Mouse (Mus musculus) 3T3-L1 (cell line): ENCODE results near the gene Trim17.

Source experiments
- DNase-seq: peaks from one replicate; pipeline ENCODE4 v3.0.0-alpha.2; 2015; ENCODE audit warnings: low read depth, low spot score

Trim17 gene

DNA sequence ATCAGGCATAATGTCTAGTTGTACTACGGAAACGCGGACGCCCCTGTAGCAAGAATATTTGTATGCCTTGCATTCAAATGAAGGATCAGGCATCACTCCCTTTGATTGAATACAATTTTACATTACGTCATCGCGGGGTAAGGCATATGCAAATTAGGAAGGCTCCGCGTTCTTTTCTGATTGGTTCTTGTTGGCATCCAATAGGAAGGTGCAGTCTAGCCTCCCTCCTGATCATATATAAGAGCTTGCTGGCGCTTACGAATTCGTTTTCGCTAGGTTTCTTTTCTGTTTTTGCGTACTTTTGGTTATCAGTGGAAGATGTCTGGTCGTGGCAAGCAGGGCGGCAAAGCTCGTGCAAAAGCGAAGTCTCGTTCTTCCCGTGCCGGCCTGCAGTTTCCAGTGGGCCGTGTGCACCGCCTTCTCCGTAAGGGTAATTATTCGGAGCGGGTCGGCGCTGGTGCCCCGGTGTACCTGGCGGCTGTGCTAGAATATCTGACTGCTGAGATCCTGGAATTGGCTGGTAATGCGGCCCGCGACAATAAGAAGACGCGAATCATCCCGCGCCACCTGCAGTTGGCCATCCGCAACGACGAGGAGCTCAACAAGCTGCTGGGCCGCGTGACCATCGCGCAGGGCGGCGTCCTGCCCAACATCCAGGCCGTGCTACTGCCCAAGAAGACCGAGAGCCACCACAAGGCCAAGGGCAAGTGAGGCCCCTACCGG, at the start of gene Trim17, which contains the start of gene Hist3h2a:
Trim17 (plus strand) TSS at position 266 of the 723 bp plus-strand sequence.
Hist3h2a (plus strand) TSS at position 266 of the 723 bp plus-strand sequence.
- peak; percentile 91 for DNase-seq

DNA sequence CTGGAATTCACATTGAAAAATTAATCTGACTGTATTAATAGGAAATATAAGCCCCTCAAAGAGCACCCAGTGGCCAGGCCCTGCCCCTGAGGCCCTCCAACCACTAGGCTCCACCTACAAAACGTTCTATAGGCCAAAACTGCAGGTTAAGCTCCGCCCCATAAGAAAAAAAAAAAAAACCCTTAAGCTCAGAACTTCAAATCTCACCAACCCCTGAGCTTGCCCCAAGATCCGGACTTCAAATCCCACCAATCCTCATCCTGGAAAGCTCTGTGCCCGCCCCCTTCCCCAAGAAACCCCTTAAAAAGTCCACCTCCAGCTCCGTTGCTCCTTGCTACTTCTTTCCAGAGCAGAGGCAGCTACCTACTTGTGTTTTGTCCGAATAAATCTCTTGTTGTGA, 49.6 kb upstream of the Trim17 start:
- DNase-seq = peak; percentile 76

DNA sequence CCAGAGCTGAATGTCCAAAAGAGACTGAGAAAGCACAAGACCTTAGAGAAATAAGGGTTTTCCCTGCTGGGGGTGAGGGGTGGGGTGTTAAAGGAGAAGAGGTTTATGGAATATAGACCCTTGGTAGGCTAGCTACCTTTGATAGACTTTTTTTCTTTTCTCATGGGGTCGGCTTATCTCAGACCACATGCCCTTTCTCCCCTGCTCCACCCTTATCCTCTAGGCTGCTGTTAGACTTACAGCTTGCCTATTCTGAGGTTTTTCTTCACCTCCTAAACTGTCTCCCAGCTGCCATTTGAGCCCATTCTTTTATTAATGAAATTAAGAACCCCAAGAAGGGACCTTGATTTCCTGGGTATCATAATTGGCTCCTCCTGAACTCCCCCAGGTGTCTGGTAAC, 40.7 kb upstream of the Trim17 start:
- DNase-seq = no peak

DNA sequence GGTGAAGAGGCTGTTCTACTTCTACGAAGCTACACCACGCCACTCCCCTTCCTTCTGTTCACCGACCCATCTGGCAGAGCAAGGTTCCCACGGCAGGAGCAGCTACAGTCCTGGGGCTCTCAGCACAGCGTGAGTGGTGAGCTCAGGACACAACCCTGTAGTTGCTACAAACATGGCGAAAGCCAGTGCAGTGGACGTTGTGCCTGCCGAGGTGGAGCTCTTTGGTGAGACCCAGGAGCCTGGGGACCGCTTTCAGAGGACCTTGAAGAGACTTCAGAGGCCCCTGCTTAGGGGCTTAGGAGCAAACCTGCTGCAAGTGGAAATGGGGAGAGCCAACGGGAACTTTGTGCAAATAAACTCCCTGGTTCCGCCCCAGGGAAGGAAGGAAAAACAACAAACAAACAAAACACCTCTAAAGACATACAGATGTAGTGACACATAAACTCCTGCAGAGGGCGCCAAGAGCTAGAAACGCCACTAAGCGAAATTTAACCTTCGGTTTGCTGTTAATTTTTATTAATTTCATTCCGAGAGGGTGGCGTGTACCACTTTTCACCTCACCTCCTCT, 39.9 kb upstream of the Trim17 start:
- DNase-seq = peak; percentile 50

DNA sequence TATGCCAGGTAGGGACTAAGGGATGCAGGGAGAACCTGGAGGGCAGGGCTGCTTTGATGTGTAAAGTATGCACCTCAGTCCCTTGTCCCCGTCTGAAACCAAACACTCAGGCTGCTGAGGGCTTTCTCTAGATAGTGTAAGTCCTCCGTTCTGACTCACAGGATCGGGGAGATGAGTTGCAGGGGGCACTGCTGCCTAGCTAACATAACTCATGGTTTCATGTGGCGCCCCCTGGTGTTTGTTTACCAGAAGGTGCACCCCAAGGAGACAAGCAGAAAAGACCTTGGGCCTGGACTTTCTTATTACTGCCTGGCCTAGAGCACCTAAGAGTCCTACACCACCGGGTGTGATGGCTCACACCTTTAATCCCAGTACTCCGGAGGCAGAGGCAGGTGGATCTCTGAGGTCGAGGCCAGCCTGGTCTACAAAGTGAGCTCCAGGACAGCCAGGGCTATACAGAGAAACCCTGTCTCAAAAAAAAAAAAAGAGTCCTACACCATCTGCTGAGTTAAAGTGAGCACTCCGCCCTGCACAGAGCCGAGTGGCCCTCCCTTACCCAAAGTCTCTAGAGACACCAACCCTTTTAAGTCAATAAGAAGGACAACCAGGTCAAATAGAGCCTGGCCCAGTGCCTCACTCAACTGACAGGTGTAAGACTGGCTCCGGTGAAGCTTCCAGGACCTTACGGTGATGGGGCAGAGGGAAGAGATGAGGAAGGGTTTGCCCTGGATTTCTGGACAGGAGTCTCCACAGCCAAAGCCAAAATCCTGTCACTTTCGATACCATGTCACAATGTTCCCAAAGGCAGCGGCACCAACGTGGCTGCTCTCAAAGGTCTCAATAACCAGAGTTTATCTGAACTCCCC, 37.4 kb upstream of the Trim17 start:
- DNase-seq = peak; percentile 62

DNA sequence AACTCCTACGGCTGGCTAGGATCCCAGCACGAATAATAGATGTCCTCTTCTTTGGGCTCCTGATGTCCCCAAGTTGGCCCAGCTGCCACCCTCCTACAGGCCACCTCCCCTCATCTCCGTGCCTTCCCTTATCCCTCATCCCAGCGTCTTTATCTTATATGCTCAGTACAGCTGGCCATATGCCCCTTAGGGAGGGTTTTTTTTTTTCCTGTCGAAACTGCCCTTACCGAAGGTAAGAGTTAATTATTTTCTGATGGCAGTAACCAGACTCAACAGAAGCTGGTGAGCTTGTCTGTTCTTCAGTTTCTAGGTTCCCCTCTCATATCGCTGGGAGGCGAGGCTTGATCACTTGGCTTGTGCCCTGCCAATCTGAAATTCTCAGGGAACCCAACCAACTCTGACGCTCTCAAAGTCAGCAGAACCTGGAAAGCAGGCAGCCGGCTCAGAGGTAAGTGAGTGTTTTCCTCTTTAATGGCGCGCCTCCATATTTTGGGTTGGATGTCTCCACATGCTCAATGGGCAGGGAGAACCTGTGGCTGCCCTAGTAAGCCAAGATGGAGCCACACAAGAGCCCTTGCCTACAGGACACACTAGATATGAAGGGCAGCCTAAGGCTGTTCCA, 36.6 kb upstream of the Trim17 start, which contains the start of gene Btnl10:
Btnl10 (plus strand) TSS at position 164 of the 622 bp plus-strand sequence.
- DNase-seq = no peak

DNA sequence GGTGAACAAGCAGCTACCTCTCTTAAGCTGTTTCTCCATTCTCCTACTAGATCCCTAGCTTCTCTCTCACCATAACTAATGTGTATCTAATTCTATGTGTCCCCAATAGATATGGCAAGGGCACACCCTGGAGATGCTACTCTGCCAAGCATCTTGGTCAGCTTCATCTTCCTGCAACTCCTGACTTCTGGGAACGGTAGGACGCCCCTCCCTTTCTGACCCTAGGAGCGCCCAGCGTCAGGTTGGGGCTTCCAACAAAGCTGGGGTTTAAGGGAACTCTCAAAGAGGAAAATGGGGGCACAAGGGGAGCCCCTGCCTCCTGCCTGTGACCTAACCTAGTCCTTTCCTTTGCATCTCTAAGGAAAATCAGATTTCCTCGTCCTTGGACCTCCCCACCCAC, 35.7 kb upstream of the Trim17 start:
- no peak for DNase-seq

DNA sequence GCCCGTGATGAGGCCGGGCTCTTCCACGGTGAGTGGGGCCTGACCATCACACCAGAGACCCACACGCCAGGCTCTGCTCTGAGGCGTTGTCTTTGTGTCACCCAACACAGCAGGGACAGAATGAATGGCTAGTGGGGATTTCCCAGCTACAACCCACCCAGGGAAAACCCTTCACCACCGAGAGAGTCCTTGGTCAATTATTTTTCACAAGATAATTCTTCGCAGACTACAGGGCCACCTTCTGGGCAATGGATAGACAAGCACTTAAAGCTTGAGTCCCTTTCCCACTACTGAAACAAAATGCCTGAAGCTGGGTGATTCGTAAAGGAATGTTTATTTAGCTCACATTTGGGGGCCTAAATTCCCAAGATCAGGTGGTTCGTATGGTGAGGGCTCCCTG, 32.1 kb upstream of the Trim17 start:
- DNase-seq = no peak

DNA sequence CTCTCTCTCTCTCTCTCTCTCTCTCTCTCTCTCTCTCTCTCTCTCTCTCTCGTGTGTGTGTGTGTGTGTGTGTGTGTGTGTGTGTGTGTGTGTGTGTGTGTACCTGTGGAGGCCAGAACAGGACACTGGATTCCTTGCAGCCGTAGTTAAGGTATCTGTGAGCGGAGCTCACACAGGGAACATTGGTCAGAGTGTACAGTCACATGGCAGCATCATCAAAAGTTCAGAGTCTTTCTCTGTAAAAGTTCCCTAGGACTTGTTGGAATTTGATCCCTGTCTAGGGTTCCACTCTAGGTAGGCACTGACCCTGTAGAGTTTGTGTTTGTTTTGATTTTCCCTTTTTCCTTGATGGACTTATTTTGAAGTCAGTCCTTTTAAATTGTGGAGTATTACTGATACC, 27.8 kb upstream of the Trim17 start:
- no peak for DNase-seq

DNA sequence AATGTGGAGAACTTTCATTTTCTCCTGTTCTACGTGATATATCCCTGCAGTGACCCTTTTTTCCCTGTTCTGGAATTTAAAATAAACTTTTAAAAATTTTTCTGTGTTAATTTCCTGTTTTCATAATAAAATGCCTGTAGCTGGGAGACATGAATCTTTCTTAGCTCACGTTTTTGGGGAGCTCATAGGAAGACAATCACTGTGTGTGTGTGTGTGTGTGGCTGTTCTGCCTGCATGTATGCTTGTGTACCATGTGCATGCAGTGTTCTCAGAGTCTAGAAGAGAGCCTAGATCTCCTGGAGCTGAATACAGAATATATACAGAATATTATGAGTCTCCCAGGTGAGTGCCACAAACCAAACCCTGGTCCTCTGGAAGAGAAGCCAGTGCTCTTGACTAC, 27.4 kb upstream of the Trim17 start:
- no peak for DNase-seq

DNA sequence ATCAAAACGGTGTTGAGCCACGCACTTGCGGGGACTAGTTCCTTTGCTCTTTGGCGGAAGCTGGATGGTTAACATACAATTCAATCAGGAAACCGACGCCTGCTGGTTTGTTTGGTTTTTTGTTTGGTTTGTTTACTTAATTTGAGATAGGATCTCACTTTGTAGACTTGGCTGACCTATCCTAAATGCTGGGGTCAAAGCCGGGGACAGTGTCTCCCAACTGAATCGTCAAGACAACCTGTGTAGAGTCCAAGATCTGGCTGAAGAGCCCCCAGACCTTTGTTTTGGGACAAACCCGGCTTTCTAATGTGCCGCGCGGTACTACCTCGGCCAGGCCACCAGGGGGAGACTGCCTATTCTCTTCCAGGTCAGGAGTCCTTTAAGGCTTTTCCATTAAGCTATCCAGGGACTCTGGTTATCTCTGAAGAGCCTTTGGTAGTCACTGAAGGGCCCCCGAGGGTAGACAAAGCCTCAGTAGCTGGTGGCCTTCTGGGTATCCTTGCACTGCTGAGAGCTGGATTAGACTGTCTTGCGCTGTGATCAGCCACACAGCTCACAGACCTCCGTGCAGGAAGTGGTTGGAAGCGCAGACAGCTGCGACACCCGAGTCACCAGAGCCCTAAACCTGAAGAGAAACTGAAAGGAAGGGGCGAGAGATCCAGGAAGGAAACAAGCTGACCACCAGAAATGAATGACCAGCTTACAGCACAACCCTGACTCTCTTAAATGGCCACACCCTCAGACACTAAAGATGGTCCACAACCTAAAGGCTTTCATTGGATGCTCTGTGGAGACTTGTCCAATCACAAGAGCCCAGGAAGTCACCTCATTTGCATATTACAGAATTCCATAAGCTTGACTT, 26.5 kb upstream of the Trim17 start:
- DNase-seq = peak; percentile 69

DNA sequence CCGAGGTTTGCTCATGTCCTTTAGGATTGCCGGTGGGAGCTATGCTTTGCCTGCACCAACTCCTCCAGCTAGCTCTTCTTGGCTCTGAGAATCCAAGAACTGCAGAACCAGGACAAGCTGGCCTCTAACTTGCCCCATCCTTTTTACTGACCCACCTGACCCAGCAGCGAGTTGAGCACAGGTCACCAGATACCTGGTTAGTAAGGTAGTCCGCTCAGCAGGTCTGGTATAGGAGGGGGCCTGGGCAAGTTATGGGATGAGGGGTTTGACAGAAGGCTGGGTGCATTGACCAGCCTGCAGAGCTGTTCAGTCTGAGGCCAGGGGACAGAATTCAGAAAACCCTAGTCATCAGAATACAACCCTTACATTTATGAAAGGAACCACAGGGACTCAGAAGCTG, 25.4 kb upstream of the Trim17 start:
- DNase-seq = no peak

DNA sequence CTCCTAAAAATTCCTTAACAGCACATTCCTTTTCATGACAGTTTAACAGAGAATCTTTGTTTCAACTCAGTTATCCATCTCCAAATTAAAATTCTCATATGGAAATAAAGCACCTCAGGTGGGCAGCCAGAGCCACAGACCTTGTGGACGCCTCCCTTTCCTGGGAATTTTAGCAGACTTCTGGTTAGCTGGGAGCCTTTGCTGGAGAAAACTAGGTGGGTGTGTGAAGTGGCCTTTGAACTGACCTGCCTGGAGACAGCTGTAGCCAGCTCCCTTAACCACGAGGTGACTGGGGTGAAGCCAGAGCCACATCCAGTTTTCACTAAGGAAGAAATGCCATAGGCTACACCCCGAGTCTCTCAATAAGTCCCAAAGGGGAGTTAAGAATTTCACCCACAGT, 24.8 kb upstream of the Trim17 start:
- no peak for DNase-seq

DNA sequence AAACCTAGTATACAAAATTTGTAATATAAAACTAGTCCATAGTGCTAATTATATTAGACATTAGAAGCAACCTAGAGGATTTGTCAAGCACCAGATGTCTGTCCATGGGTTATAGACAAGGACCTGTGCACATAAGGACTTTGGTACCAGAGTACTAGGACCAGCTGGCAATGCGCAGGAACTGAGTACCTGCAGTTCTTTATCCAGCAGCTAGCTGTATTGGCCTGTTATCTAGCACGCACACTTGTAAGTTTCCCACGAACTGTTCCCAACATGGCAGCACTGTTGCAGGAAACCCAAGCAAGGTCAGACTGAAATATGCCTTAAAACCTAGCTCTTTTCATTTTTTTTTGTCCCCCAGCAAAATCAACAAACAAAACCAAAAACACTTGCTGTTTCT, 24.2 kb upstream of the Trim17 start:
- no peak for DNase-seq

DNA sequence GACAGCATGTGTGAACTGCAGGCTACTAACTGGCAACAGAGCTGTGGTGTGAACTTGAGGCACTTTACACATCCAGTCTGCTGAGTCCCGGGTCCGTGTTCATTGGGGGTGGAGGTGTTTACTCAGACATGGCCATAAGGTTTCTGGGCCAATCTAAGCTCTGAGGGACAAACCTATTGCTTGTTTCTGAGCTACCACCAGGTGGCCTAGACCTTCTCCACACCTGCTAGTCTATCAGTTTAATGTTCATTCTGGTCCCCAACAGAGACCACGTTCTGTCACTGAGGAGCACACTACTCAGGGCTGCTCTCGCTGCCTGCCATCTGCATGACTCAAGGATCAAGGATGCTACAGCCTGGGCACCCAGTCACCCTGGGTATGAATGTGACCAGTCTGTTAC, 22.9 kb upstream of the Trim17 start:
- peak; percentile 17 for DNase-seq

DNA sequence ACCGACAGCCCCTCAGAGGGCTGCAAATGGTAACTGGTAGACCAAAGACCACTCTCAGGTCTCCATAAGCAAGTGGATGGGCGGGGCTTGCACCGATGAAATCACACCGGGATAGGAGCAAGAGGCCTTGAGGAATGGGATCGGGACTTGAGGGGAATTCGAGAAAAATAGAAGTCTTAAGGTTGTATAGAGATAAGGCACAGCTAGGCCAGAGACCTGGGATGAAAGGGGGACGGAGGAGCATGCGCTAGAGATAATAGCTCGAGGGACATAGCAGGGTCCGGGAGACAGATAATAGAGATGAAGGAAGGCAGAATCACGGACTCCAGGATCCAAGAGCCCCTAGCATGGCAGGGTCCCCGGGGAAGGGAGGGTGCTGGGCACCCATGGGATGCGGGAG, 16.6 kb upstream of the Trim17 start:
- peak; percentile 50 for DNase-seq

DNA sequence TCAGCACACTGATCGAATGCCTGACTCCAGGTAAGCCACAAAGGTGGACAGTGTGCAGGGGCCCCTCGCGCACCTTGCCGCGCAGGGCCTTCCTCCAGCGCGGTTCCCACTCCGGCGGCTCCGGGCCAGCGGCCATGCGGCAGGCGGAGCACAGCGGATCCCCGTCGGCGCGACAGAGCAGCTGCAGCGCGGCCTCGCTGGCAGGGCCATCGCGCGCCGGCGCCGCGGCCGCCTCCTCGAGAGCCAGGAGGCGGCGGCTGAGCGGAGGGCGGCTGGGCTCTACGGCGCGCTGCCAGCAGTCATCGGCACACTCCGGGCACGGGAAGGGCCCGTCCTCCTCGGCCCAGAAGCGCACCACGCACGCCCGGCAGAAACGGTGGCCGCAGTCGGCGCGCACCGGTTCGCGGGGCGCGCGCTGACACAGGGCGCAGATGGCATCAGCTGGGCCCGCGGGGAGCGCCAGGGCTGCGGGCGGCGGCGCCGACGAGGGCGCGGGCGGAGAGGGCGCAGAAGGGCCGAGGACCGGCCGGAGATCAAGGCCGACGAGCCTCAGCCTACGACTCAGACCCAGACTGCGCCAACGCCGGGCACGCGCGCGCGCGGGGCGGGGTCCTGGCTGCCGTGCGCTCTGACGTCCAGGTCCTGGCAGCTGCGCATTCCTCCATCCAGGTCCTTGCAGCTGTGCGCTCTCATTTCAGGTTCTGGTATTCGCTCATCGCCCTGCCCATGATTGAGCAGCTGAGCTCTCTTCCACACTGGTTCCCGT, 16.0 kb upstream of the Trim17 start, which contains the start of gene Rnf187:
Rnf187 (minus strand) TSS at position 595 of the 766 bp plus-strand sequence.
- DNase-seq = peak; percentile 90

DNA sequence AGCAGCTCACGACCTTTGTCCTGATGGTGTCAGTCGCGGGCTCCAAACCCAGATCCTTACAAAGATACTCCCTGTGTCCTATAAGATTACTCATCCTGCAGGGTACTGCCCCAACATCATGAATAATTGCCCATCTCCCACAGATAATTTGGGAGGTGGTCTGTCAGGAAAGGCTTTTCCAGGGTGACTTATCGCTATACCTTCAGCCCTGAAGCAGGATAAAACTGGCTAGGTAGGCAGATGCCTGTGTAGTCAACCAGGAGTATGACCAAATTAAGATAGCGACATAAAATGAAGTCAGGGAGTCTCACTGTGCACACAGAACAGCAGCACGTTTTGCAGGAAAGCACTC, 15.4 kb upstream of the Trim17 start:
- no peak for DNase-seq

DNA sequence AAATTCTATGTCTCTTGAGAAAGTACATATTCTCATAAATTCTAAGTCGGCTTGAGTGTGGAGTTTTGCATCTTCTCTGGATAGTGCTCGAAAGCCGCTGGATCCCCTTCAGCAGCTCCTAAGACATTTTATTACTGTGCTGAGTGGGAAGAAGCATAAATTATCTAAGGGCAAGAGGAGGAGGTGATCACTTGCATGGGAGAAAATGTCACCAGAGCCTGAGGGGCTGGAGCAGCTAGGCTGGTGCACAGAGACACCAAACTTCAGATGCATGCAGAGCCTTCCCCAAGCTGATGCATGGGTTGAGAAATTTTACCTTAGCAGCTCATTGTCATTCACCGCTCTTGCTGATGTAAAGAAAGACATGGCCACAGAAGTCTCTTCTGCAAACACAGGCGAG, 10.3 kb upstream of the Trim17 start:
- DNase-seq = no peak

DNA sequence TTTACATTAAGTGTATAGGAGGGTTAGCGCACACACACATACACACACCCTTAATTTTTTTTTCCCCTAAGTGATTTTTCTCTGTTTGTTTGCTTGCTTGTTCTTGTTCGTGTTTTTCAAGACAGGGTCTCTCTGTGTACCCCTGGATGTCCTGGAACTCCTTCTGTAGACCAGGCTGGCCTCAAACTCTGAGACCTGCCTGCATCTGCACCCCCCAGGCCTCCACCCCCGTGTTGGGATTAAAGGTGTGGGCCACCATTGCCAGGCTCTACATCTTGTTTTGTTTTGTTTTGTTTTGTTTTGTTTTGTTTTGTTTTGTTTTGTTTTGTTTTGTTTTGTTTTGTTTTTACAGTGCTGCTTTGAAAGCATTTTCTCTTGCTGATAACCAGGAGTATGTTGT, 7.2 kb upstream of the Trim17 start:
- no peak for DNase-seq
